Mouse (Mus musculus) bone marrow, adult 2 months (tissue): ENCODE data around the gene Zfp768.

ENCODE experiments used
- CTCF ChIP-seq: fragments of 200-500 bp; IDR thresholded peaks from 2 replicates; pipeline ENCODE4 v1.5.1; 2011; ENCODE audit warnings: low read length, control low read depth; ENCODE audit not compliant: control insufficient read depth, insufficient read depth
- POLR2A ChIP-seq: fragments of 200-500 bp; IDR thresholded peaks from 2 replicates; pipeline ENCODE4 v1.6.1; 2011; ENCODE audit warnings: low read depth, mild to moderate bottlenecking, control low read depth, low read length, borderline replicate concordance; ENCODE audit not compliant: control insufficient read depth

GRCm38 (mm10) chr7:127326685-127327084 is 18.7 kb downstream of the Zfp768 start:
- no peak for TF ChIP-seq CTCF
- no peak for TF ChIP-seq POLR2A
